Mouse (Mus musculus) retina, adult 2 months (tissue): ENCODE measurements at regions not wholly inside any gene's neighbourhood (a gene's known extent, or its start where the extent isn't known, plus 50 kb on each side); places are given as distances from the start of the nearest gene placed in this dataset.

ENCODE experiments used
- DNase-seq: peaks from one replicate; pipeline ENCODE4 v3.0.0-alpha.2; 2012; ENCODE audit warnings: low read depth, low spot score

DNA sequence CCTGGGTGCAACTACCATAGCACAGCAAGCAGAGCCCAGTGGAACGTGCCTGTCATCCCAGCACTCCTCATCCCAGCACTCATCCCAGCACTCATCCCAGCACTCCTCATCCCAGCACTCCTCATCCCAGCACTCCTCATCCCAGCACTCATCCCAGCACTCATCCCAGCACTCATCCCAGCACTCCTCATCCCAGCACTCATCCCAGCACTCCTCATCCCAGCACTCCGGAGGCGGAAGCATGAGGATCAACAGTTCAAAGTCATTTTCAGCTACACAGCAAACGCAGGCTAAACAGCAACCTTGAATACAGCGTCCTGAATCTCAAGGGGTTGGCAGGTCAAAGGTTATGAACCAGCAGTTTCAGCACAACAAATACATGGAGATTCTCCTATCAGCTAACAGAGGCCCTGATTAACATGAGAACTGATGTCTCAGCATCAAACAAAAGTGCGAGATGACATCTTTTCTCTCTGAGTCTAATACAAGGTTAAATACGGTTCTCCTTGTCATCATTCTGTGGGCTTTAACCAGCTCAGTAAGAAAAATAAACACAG is 211.8 kb downstream of the Pdcd6ip start:
- DNase-seq: no peak

DNA sequence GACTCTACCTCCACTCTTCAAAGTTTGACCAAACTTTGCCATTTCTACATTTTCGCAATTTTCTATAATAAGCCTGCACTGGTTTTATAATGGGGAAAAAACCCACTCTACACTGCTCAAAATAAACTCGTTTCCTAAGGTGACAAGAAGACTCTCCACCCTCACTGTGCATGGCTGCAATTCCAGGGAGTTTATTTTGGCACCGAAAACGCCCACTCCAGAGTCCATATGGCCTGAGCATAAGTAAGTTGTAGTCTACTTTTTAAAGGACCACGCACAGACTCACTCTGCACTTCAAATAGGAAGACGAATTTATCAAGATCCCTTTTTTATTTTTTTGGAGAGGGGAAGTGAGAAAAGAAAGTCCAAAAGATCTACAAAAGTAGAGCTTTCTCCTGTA is 219.4 kb downstream of the Pdcd6ip start:
- no peak for DNase-seq

DNA sequence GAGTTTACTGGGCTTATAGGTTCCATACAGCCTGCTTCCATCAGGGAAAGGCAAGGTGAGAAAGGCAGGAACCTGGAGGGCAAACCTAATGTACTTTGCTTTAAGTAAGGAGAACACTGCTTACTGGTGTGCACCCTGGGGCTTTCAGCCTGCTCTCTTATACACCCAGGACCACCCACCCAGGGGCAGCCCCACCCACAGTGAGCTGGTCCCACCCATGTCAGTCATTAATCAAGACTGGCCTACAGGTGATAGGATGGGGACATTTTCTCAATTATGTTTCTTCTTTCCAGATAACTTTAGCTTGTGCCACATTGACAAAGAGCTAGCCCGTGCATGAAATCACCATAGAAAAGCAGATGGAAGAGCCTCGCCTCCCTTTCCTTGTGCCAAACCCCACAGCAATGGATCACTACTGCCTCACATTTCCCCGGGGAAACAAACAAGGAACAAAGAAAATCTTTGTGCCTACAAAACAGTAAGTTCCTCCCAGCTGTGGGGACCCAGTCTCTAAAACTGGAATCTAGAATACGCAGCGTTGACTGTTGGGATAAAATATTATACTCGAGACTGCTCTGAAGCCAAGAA is 221.5 kb downstream of the Pdcd6ip start:
- DNase-seq: no peak

DNA sequence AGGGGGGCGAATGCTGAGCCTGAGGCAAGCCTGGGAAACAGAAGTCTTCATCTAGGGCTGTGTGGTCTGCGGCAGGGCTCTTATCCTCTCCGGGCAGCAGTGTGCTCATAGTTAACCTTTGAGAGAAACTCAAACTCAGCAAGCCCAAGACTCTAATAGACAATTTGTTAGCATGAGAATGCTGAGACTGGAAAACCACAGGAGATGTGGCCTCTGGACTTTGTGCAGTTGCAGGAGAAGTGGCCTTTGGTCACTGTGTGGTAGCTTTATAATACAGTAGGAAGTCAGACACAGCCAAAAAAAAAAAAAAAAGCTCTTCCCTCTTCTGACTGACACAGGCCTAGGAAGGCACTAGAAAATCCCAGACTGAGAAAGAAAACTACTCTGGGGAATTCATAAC is 228.2 kb downstream of the Pdcd6ip start:
- no peak for DNase-seq

DNA sequence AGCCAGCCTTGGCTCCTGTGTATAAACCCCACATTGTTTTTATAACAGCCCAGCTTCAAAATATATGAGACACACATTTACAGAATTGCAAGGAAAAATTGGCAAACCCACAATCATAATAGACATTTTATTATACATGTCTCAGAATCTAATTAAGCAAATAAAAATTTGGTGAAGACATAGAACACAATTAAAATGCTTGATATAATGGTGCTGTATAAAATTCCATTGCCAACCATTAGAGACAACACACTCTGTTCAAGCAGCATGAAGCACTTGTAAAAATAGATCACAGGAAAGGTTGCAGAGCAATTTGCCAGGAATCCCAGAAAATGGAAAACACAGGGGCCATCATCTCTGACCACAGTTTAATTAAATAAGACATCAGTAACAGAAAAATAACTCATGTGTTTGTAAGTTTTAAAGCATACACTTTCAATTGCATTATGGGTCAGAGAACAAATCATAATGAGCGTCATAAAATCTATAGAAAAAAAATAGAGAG is 229.2 kb downstream of the Pdcd6ip start:
- no peak for DNase-seq

DNA sequence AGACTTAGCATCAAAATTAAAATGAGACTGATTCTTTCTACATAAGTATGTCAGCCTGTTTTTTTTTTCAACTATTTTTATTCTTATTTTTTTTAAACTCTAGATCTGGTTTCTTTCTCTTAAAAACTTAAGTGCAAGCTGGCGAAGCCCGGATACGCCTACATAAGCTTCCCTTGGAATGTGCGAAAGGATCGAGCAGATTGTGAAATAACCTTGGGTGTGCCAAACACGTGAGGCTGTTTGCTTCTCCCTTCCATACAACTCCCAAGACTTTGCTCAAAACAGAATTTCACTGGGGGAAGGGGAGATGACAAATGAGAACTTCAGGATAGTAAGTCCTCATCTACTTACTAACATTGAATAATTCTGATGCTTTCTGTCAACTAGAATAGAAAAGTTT is 236.3 kb downstream of the Pdcd6ip start:
- no peak for DNase-seq

DNA sequence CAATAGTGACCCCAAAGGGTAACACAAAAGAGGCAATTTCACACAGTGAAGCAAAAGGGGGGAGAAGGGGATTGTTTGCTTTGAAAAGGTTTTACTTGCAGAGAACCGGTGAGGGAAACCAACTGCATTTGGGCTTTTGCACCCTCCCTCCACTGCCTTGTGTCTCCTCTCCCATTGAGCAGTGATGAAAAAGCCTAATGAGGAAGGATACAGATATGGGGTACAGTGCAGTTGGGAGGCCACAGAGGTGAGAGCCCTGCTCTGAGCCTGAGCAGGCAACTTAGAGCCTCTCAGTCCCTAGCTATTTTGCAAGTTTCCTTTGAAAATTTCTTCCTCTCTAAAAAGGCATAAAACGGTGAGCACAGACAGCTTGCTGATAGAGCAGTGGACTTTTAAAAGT is 245.2 kb downstream of the Pdcd6ip start:
- no peak for DNase-seq

DNA sequence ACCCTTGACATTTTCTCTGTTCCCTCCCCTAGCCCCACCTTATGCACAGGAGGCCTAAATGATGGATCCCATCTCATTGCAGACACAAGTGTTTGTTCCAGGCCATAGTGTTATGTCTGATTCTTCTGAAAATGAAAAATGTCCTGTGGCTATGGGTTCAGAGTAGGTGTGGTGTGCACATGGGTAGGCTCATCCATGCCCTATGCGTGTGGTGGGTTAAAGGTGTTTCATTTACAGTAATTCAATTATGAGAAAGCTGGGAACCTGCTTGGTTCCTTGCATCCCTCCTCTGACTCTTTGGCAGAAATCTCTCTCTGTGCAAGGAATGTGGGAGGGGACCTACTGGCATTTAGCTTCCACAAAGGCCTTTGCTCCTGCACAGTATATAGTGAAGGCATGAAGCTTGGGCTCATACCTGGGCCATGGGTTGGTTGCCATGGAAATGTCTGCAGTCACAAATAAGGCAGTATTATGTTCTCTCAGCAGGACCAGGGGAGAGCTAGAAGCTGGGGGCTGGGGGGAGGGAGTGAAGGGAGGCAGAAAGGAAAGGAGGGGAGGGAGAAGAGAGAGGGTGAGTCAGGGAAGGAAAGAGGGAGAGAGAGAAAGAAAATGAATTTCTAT is 245.7 kb downstream of the Pdcd6ip start:
- no peak for DNase-seq

DNA sequence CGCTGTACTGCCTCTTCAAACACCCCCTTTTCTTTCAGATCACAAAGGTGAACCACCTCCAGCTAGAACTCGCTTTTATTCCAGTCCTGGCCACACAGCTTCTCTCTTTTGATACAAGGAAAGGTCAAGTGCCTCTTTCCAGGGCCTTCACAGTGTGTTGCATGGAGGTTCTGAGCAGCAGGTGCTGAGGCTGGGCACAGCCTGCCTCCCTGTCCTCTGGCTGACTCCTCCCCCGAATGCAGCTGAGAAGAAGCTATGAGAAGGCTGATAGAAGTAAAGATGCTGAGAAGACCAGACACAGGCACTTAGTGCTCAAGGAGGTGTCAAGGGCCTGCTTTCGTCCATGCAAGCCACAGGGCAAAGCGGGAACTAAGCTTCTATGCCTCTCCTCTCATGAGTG is 248.2 kb downstream of the Pdcd6ip start:
- no peak for DNase-seq

DNA sequence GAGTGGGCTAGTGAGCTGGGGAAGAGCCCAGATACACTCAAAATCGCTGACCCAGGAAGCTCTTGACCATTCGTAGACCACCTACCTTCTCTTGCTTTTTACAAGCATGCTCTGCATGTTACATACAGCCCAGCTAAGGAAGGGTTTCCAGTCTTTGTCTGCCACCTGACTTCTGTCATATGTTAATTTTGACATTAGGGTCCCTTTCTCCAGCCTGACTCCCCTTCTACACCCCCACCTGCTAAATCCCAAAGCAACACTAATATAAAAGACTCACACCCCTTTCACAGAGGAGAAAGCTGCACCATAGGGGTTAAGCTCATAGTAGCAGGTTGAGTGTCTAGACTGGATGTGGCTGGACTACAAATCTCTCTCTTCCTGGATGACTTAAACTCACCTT is 248.8 kb downstream of the Pdcd6ip start:
- DNase-seq: no peak

DNA sequence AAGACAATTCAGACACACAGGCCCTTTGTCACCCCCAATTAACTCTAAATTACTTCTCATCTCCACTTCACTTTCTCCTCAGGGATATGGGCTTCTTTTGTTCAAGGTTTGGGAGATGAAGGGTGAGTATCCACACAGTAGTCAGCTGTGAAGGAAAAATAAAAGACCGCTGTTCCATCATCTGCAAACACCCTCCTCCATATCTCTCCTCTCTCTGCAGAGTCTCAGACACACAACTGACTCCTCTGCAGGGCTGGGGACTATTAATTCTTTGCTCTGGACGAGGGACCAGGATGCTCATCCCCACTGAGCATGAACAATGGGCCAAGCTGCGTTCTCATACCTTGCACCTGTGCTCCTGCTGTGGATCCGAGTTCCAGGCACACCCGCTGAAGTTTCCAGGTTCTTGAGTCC is 249.3 kb downstream of the Pdcd6ip start:
- DNase-seq: no peak

DNA sequence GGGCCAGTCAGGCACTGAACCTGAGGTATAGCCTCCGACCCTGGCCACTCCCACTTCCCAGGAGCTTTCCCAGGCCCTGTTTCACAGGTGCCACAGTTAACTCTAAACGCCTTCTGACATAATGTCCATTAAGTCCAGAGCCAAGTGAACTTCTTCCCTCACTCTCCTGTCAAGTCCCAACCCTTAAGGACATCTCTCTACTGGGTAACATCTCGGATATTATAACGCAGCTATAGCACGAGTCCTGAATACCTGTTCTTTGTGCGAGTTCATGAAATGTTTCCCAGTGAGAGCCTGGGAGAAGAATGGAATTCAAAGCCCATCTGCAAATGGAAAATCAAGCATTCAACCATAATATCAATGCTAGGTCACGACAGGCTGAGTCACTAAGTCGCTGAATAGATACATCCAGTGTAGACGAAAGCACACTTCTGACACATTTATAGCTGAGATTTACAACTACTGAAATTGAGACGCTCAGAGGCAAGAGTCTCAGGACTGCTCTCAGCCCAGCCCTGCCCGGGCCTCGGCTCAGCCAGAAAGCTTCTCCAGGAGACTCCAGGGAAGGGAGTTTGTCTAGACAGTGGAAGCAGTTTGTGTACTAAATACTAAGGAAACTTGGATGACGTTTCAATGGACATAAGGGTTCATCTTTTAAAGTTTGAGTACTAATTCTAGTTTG is 250.7 kb downstream of the Pdcd6ip start:
- no peak for DNase-seq

DNA sequence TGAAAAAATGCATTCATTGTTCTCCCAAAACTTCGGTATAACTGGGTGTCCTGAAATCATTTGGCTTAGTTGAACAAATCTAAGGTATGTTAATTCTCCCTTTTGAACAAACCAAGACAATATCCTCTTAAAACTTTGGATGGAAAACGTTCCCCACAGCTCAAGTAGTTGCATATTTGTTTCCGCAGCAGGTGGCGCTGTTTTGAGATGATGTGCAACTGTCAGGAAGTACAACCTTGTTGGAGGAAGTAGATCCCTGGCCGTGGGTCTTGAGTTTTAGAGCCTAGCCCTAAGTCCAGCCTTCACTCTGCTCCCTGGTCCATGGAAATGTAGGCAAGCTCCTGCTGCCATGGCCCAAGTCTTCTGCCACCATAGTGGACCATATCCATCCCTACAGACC is 252.5 kb downstream of the Pdcd6ip start:
- no peak for DNase-seq

DNA sequence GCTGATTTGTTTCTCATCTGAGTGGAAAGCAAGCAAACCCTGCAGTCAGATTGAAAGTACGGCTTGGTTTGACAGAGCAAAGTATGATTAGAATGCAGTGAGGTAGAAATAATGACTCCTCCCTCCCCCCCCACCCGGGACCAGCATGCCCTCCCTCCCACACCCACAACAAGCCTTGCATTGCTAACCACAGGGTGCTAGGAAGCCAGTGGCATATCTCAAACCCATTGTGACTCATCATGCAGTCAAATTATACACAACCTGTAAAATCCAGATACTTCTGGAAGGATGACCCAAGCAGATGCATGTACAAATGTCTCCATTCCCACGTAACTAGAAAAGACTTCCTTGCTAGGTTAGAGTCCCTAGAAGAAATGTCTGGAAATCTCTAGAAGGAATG is 254.8 kb downstream of the Pdcd6ip start:
- no peak for DNase-seq

DNA sequence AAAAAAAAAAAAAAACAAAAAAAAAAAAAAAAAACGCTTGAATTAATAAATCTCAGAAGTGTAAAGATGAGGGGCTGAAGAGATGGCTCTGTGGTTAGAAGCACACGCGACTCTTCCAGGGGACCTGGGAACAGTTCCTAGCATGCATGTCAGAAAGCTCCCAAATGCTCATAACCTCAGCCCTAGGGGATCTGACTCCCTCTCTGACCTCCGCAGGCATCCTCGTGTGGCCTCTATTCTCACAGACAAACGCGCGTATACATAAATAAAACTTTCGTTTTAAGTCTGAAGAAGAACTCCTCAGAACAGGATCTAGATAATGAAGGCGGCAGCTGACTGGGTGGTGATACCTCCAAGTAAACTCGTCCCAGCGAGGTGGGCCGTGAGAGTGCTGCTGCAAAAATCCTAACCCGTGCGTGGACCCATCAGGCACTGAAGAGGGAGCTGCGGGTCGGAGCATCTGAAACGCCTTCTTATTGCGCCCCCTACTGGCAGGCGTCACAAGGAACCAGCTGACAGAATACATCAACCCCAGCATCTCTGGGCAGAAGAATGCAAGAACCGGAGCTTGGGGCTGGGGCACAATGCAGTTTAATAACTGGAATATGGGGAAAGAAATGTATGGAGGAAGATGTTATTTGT is 266.2 kb downstream of the Pdcd6ip start:
- DNase-seq: peak; percentile 52

DNA sequence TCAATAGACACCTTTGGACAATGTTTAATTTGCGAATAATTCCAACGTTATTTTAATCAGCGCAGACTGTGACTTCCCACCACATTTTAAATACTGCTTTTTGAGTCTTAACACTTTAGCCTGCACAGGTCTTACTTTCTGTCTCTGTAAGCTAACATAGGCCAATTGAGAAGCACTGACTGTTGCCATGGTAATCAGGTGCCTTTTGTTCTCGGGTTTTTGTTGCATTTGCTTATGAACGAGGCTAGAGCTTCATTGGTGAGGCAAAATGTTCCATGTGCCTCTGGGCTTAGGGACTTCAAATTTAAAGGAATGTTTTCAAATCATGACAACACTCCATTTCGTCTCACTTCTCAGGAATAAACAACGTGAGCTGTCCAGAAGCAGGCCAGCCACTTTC is 269.7 kb downstream of the Pdcd6ip start:
- DNase-seq: no peak

DNA sequence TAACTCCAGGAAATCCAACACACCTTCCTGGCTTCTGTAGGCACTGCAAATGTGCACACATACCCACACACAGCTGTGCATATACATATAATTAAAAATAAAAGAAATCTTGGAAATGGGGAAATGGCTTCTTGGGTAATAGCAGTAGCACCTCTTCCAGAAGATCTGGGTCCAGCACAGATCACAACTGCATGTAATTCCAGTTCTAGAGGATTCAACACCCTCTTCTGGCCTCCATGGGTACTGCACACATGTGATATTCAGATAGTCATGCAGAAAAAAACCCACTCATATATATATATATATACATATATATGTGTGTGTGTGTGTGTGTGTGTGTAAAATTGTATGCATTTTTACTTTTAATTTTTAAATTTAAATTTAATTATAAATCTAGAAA is 272.1 kb downstream of the Pdcd6ip start:
- no peak for DNase-seq

DNA sequence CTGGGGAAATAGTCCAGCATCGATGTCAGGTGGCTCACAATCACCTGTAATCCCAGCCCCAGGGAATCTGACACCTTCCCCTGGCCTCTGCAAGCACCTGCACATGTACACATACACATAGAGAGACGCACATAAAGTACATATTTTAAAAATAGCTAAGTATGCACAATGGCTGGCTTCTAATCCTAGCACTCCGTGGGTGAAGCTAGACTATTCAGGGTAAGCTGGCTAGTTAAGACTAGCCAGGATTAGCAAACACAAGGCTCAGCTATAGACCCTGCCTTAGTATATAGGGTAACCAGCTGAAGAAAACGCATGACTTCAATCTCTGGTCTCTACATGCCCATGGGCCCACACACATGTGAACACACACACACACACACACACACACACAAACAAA is 274.6 kb downstream of the Pdcd6ip start:
- DNase-seq: no peak

DNA sequence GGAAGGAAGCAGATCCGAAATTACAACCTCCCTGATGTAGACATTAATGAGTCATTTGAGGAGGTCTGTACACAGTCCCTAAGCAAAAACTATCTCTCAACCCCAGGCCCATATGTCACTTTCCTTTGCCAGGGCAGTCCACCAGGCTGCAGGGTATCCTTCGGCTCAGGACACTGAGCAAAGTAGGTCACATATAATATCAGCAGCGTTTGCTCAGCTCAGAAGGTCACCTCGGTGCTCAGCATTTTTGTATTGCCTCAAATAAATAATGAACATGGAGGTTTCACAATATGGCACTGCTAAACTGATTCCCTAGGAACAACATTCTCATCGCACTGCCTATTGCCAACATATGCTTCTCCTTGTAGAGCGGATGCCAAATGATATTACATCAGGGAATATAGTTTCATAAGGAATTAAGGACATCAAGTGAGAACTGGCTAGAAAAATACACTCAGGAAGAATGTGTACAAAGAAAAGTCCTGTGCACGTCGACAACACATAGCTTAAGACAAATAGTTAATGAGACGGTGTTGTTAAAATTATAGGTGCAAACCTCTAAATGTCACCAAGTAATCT is 275.4 kb downstream of the Pdcd6ip start:
- no peak for DNase-seq

DNA sequence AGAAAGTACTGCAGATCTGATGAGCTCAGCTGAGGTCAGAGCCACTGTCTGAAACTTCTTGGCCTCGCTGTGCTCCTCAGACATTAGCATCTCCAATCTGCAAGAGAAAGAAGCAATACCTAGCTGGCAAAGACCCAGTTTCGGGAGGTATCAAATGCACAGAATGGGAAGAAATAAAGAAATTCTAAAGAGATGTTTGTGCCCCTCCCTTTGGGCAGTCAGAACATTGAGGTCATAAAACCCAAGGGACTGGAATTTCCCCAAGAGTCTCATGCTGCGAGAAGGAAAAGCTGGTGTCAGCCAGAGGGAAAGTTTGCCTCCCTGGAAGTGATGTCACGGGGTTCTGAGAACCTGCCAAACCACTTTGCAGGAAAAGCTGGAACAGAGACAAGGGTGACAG is 277.6 kb downstream of the Pdcd6ip start:
- DNase-seq: no peak

DNA sequence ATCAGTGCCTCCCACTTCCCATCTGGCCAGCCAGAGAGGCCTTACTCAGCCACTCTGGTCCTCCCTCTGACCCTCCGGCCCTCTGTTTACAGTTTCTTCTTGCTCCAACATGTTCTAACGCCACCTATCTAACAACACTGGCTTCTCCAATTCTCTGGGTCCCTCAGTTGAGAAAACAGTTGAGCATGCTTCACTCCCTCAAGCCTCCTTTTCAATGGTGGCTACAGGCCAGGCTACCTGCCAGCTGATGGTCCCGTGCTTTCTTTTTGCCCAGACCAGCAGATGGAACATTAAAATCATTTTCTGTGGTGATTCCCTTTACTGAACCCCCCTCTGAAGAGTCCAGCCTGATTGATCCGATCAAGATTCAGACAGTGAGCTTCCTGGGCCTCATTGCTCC is 280.8 kb downstream of the Pdcd6ip start:
- no peak for DNase-seq

DNA sequence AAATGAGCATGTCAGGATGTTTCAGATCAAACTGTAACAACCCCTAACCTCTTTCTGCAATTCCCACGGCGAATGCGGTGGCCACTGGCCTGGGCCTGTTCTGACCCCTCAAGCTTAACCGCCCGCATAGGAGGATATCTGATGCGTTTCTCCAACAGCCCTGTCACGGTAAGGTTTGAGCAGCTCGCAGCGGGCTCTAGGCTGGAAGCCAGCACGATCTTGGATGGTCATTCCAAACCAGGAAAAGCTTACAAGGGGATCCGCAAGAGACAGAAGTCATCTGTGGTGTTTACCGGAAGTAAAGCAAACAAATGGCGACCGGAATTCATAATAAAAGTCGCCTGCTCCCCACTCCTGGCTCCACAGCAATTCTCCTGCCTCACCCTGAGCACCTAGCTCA is 281.7 kb downstream of the Pdcd6ip start:
- DNase-seq: no peak
